Mouse (Mus musculus): ENCODE data around the gene Elovl5. TPM values are rescaled to one million over a fixed set of nuclear protein-coding genes. Genes with fewer than 3 reads are reported as not detected.

Gene Elovl5
- polyA plus RNA-seq, 1 experiment from 2014 or later = 58.7 TPM

DNA sequence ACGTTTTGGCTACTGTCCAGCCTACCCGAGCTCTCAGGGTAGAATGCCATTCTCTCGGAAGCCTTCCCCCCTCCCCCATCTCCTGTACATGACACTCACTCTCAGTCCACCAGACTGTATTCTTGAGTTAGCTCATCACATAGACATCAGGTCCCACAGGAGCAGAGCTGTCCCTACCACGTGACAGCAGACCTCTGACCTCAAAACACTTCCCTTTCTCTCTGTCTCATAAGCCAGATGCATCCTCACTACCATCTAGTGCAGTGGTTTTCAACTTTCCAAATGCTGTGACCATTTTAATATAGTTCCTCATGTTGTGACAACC, 13.7 kb downstream of the Elovl5 start:
- no peak overlapping the region for H3K9ac ChIP-seq
- no peak overlapping the region for H3K4me2 ChIP-seq
- WGBS = 51% methylated on average over 4 of the region's 4 CpGs
- H3K4me1 ChIP-seq = peaks cover 19% of the 10 kb centered on the region
- no peaks in the 10 kb centered on the region for H3K27me3 ChIP-seq (replicated peaks)
- ATAC-seq (replicated peaks) = no peak
- H3K27ac ChIP-seq = no peak overlapping the region
- H3K9me3 ChIP-seq = no peaks in the 10 kb centered on the region
- H3K4me3 ChIP-seq = no peak overlapping the region
- no peaks in the 10 kb centered on the region for H3K36me3 ChIP-seq (replicated peaks)

DNA sequence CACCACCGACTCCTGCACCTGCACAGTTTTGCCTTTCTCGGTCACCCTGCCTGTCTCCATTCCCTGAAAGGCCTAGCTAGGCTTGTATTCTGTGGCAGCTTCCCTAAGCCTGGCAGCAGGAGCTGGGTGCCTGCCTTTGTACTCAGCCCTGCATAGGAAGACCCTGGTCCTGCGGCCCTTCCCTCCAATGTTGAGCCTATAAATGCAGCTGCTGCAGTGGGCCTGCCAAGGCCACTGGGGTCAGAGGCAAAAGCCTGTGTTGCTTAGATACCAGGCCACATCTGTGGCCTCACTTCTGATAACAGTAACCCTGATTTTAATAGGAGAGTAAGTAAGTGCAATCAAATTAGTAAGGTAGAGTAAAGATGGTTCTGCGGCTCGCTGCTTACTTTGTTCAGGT, 14.6 kb downstream of the Elovl5 start:
- no peak overlapping the region for H3K27ac ChIP-seq
- WGBS = 71% methylated on average over 5 of the region's 5 CpGs
- no peak overlapping the region for H3K4me2 ChIP-seq
- no peaks in the 10 kb centered on the region for H3K36me3 ChIP-seq (replicated peaks)
- H3K27me3 ChIP-seq (replicated peaks) = no peaks in the 10 kb centered on the region
- H3K9ac ChIP-seq = no peak overlapping the region
- H3K4me1 ChIP-seq = peaks cover 19% of the 10 kb centered on the region
- ATAC-seq (replicated peaks) = no peak; the same call in 1 of the 2 replicates
- no peaks in the 10 kb centered on the region for H3K9me3 ChIP-seq
- no peak overlapping the region for H3K4me3 ChIP-seq

DNA sequence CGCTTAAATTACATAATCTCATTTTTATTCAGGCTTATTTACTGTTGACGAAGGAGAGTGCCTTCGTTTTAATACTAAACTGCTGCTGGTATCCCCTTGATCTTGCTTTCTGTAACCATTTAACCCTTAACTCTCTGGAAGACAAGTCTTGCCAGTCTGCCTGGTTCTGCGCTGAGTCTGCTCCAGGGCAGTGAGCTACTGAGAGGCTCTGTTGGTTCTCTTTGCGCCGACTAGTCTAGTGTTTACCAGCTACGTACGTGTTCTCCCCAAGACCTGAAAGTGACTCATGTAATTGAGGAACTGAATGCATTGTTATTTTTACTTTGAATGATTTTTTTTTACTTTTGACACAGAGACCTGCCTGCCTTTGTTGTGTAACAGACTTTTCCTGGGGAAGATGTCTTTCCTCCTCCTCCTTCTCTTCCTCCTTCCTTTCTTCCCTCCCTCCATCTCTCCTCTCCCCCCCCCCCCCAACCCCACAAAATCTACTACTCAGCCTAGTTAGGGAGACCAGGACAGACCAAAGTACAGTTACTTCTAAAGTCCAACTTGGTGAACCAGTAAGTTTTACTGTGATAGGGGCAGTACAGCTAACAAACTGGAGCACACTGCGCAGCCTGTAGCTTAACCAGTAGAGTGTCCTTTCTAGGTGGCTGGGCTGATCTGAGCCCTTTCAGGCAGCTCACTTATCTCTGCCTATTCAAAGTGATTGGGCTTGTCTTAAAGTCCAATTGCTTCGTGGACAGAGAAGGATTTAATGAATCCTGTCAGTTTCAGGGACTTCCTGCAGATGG, 18.9 kb downstream of the Elovl5 start:
- 70% methylated on average over 10 of the region's 10 CpGs for WGBS

DNA sequence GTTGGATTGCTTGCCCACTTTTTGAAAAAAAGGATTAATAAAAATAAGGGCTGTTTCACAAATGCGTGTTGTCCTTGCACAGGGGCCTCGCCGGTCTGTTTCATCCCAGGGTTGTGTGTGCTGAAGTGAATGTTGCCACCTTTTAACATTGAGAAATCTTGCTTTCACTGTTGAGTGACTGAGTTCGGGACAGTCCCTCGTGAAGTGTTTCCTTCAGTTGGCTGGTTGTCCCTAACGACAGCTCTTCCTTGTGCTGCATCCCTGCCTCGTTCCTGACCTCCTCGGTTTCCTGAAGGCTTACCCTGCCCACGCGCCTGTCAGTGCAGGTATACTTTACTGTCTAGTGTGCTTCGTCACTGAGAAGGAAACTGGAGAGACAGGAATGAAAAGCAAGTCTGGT, 20.7 kb downstream of the Elovl5 start:
- H3K36me3 ChIP-seq (replicated peaks) = no peaks in the 10 kb centered on the region
- WGBS = 74% methylated on average over 11 of the region's 11 CpGs
- no peak overlapping the region; the same call in 1 of the 2 replicates for H3K27ac ChIP-seq
- peaks cover 10% of the 10 kb centered on the region; the same call in 1 of the 2 replicates for H3K4me1 ChIP-seq
- H3K4me2 ChIP-seq = no peak overlapping the region
- no peak for ATAC-seq (replicated peaks)
- no peak overlapping the region for H3K4me3 ChIP-seq
- H3K9ac ChIP-seq = no peak overlapping the region
- no peaks in the 10 kb centered on the region for H3K27me3 ChIP-seq (replicated peaks)
- no peaks in the 10 kb centered on the region for H3K9me3 ChIP-seq

More for the DNA sequence above, 18.9 kb downstream of the Elovl5 start:
- Histone ChIP-seq H3K9ac (no peak overlapping the region), H3K9me3 (no peaks in the 10 kb centered on the region), H3K4me3 (no peak overlapping the region), H3K4me2 (no peak overlapping the region), H3K27ac (no peak overlapping the region), H3K27me3 (replicated peaks) (no peaks in the 10 kb centered on the region), H3K36me3 (replicated peaks) (no peaks in the 10 kb centered on the region), H3K4me1 (peaks cover 18% of the 10 kb centered on the region)
- ATAC-seq (replicated peaks) = no peak

DNA sequence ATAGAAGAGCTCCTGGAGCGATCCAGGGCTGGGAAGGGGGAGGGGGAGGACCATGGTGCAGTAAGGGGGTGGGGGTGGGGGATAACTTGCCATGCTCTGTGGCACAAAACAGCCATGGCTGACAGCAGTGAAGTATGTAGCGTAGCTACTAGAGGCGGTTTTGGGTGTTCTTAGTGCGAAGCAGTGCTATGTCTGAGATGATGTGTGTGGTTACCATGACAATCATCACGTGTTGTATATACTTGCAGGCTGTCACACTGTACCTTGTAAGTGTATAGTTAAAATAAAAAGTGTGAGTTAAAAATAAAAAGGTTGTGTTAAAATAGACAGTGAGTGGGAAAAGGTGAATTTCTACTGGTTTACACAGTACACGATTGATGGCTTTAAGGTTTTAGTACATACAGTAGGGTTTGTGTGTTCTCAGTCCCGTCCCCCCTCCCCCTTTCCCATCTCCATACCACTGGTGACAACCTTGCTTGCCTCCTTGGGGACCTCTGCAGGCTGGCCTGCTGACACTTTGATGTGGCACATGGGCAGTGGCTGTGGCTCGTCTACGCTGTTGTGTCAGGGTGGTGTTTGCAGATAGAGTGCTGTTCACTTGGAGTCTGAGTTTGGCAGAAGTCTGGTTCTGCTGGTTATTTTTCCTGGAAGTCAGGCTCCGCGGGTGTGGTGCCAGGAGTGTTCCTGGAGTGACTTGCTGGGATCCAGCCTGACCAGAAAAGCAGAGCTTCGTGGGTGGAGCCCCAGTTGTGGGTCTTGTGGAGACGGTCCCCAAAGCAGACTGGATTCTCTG, 21.8 kb downstream of the Elovl5 start:
- no peak overlapping the region for H3K4me3 ChIP-seq
- H3K36me3 ChIP-seq (replicated peaks) = no peaks in the 10 kb centered on the region
- H3K9me3 ChIP-seq = no peaks in the 10 kb centered on the region
- H3K9ac ChIP-seq = no peak overlapping the region
- peaks cover 10% of the 10 kb centered on the region; the same call in 1 of the 2 replicates for H3K4me1 ChIP-seq
- H3K27me3 ChIP-seq (replicated peaks) = no peaks in the 10 kb centered on the region
- H3K4me2 ChIP-seq = no peak overlapping the region
- H3K27ac ChIP-seq = no peak overlapping the region
- peak; percentile 89 for ATAC-seq (replicated peaks)
- 59% methylated on average over 13 of the region's 13 CpGs for WGBS

DNA sequence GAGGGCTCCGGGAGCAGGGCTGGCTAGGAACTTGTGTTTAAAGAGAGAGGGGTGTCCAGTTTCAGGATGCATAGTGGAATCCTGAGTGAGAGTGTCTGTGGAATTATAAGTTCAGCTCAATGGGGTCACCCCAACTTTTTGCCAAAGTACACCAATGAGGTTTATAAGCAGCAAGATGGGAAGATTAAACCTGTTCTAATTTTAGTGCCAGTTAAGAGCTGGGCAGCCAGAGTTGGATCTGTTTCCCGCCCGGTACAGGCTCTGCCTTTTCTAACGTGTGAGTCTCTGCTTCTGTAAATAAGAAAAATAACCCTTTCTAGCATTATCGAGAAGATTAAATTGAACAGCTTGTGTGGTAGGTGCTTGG, 22.4 kb downstream of the Elovl5 start:
- ATAC-seq (replicated peaks) = no peak
- no peaks in the 10 kb centered on the region for H3K9me3 ChIP-seq
- 80% methylated on average over 5 of the region's 5 CpGs for WGBS
- H3K9ac ChIP-seq = no peak overlapping the region
- H3K4me1 ChIP-seq = peaks cover 10% of the 10 kb centered on the region; the same call in 1 of the 2 replicates
- H3K4me2 ChIP-seq = no peak overlapping the region
- no peaks in the 10 kb centered on the region for H3K36me3 ChIP-seq (replicated peaks)
- no peak overlapping the region for H3K27ac ChIP-seq
- H3K4me3 ChIP-seq = no peak overlapping the region
- H3K27me3 ChIP-seq (replicated peaks) = no peaks in the 10 kb centered on the region

DNA sequence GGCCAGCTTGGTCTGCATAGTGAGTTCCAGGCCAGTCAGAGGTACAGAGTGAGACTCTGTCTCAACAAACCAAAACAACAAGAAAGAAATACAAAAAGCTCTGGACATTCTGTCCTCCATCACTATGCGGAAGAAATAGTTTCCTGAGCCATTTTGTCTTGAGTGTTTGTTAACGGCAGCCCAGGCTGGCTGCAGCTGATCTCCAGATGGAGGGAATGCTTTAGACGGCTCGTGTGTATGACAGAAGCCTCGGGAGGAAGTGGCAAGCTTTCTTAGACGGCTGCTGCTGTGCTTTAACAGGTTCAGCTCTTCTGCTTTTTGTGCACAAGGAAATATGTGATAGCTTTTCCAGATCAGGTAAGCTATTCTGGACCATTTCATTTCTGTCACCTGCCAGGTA, 23.9 kb downstream of the Elovl5 start:
- no peak overlapping the region for H3K4me3 ChIP-seq
- H3K4me2 ChIP-seq = no peak overlapping the region
- H3K9me3 ChIP-seq = no peaks in the 10 kb centered on the region
- peaks cover 10% of the 10 kb centered on the region; the same call in 1 of the 2 replicates for H3K4me1 ChIP-seq
- H3K36me3 ChIP-seq (replicated peaks) = no peaks in the 10 kb centered on the region
- no peak overlapping the region for H3K27ac ChIP-seq
- H3K9ac ChIP-seq = no peak overlapping the region
- 67% methylated on average over 6 of the region's 6 CpGs for WGBS
- no peaks in the 10 kb centered on the region for H3K27me3 ChIP-seq (replicated peaks)
- no peak for ATAC-seq (replicated peaks)

DNA sequence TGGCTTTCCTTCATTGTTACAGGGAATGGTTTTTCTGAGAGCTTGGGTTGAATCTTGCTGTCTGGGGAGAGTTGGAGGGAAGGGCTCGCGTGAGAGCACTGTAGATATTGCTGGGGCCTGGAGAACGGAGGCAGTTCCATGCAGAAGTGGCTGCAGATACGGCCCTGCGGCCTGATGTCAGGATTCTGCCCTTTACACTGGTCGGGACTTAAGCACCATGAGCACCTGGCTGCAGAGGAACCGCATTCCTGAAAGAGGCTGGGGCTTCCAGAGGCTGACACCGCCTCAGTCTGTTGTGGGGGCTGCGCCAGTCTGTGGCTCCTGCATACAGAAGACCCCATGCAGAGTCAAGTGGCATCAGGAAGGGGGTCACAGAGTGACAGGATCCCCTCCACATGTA, 24.7 kb downstream of the Elovl5 start:
- no peak overlapping the region for H3K9ac ChIP-seq
- no peaks in the 10 kb centered on the region for H3K27me3 ChIP-seq (replicated peaks)
- H3K9me3 ChIP-seq = no peaks in the 10 kb centered on the region
- no peaks in the 10 kb centered on the region for H3K36me3 ChIP-seq (replicated peaks)
- ATAC-seq (replicated peaks) = no peak
- no peak overlapping the region for H3K27ac ChIP-seq
- peaks cover 10% of the 10 kb centered on the region; the same call in 1 of the 2 replicates for H3K4me1 ChIP-seq
- H3K4me2 ChIP-seq = no peak overlapping the region
- no peak overlapping the region for H3K4me3 ChIP-seq
- WGBS = 81% methylated on average over 9 of the region's 9 CpGs

DNA sequence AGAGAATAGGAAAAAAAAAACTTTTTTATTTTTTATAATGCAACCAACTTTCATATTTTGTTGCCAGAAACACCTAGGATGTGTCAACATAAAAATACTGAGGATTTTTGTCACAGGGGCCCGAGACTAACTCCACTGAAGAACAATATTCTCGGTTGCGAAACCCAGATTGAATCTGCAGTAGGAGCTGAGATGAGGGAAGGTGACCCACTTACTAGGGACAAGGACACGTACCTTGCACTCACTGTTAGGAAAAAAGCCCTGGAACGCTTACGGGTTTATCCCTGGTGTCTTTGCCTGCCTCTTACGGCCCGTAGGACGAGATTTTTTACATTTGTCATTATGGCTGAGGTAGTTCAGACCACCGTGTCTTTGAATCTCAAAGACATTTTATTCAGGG, 25.2 kb downstream of the Elovl5 start:
- Histone ChIP-seq H3K4me2 (no peak overlapping the region), H3K4me1 (peaks cover 10% of the 10 kb centered on the region; the same call in 1 of the 2 replicates), H3K9ac (no peak overlapping the region), H3K36me3 (replicated peaks) (no peaks in the 10 kb centered on the region), H3K9me3 (no peaks in the 10 kb centered on the region), H3K4me3 (no peak overlapping the region), H3K27ac (no peak overlapping the region), H3K27me3 (replicated peaks) (no peaks in the 10 kb centered on the region)
- 75% methylated on average over 10 of the region's 10 CpGs for WGBS
- ATAC-seq (replicated peaks) = no peak

DNA sequence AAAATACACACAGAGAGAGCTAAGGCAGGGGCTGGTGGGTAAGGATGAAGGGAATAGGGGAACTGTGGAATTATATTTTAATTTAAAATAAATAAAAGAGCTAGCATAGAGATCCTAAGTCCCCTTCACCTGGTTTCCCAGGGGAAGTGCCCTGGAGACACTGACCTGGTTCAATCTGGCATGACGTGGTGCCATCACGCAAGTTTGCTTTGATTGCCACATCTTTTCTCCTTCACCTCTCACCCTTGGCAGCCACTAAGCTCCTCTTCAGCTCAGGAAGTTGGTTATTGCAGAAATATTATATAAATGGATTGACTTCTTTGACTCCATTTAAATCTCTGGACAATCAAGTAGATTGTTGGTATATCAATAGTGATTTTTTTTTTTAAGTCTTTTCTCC, 26.2 kb downstream of the Elovl5 start:
- H3K9me3 ChIP-seq = no peaks in the 10 kb centered on the region
- ATAC-seq (replicated peaks) = no peak

DNA sequence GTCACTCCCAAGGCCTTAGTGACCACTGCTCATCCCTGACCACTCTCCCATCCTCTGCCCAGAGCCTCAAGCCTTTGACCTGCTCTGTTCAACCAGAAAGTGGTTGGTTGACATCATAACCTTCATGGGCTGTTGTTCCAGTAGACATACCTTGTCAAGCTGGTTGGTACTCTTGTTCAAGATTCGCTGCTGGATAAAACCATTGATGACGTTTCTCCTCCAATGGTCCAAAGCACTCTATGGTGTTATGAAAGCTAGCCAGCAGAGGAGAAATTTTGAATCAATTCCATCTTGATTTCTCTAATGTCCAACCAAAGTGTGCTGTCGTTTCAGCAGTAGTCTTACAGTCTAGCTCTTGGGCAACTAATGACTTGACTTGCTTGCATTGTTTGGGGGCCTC, 27.0 kb downstream of the Elovl5 start:
- Histone ChIP-seq H3K4me3 (no peak overlapping the region), H3K9me3 (no peaks in the 10 kb centered on the region), H3K4me2 (no peak overlapping the region), H3K36me3 (replicated peaks) (no peaks in the 10 kb centered on the region), H3K9ac (no peak overlapping the region), H3K27me3 (replicated peaks) (no peaks in the 10 kb centered on the region), H3K4me1 (peaks cover 3% of the 10 kb centered on the region; the same call in 1 of the 2 replicates), H3K27ac (no peak overlapping the region)
- 94% methylated on average over 3 of the region's 3 CpGs for WGBS
- no peak for ATAC-seq (replicated peaks)

More for the DNA sequence above, 26.2 kb downstream of the Elovl5 start:
- WGBS = 94% methylated on average over 2 of the region's 2 CpGs
- peaks cover 6% of the 10 kb centered on the region; the same call in 1 of the 2 replicates for H3K4me1 ChIP-seq
- no peaks in the 10 kb centered on the region for H3K27me3 ChIP-seq (replicated peaks)
- H3K36me3 ChIP-seq (replicated peaks) = no peaks in the 10 kb centered on the region
- H3K4me2 ChIP-seq = no peak overlapping the region
- no peak overlapping the region for H3K9ac ChIP-seq
- H3K4me3 ChIP-seq = no peak overlapping the region
- no peak overlapping the region for H3K27ac ChIP-seq

DNA sequence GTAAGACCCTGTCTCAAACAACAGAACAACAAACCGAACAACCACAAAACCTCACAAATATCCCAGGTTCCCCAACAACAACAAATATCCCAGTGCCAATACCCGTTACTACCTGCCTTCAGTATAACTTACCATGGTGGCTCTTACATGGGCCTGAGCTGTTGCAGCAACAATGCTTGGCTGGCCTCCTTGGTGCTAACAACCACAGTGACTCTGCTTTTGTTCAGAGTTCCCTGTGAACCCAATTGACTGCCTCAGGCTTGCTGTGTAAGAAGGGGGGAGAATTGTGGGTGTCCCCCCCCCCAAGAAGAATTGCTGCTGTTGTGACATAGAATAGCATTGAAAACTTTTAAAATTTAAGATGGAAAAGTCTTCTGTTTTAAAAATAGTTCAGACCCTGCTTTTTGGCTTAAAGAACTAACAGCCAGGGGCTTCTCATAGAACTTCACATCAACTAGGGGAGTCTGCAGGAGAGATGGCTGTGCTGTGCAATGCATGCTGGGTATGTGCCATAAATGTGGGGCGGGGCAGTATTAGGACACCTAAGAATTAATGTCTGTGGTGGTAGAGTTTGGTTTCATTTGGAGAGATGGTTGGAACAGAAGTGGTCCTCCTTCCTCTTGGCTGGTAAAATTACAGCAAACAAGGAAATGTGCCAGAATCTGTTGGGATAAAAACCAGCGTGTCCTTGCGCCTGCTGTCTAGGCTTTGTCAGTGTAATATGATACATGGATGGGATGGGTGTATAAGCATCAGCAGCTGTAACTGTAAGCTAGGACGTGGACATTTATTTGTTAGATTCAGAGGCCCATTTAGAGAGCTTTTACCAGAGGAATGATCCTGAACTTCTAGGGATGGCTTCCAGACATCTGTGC, 28.9 kb downstream of the Elovl5 start:
- H3K9ac ChIP-seq = no peak overlapping the region
- no peaks in the 10 kb centered on the region for H3K9me3 ChIP-seq
- H3K4me3 ChIP-seq = no peak overlapping the region
- 90% methylated on average over 6 of the region's 6 CpGs for WGBS
- no peaks in the 10 kb centered on the region for H3K27me3 ChIP-seq (replicated peaks)
- ATAC-seq (replicated peaks) = no peak
- no peaks in the 10 kb centered on the region for H3K36me3 ChIP-seq (replicated peaks)
- H3K4me1 ChIP-seq = peaks cover 12% of the 10 kb centered on the region
- no peak overlapping the region for H3K27ac ChIP-seq
- H3K4me2 ChIP-seq = no peak overlapping the region
